Mouse (Mus musculus) C2C12 (cell line): ENCODE measurements at regions not wholly inside any gene's neighbourhood (a gene's known extent, or its start where the extent isn't known, plus 50 kb on each side); places are given as distances from the start of the nearest gene placed in this dataset.

ENCODE experiments used
- CTCF ChIP-seq: IDR thresholded peaks from one replicate; pipeline ENCODE4 v1.5.1; 2011; ENCODE audit not compliant: control insufficient read depth, insufficient read depth, insufficient read length
- FOSL1 ChIP-seq: IDR thresholded peaks from one replicate; pipeline ENCODE4 v1.8.0; 2011; ENCODE audit warnings: mild to moderate bottlenecking, low read length; ENCODE audit not compliant: poor library complexity, insufficient read depth, severe bottlenecking
- MAX ChIP-seq: IDR thresholded peaks from one replicate; pipeline ENCODE4 v1.6.1; 2011; ENCODE audit warnings: mild to moderate bottlenecking, control low read depth
- MYOD1 ChIP-seq: IDR thresholded peaks from one replicate; pipeline ENCODE4 v1.6.1; 2011; ENCODE audit warnings: low read depth; ENCODE audit not compliant: control insufficient read depth, insufficient read length
- MYOG ChIP-seq: IDR thresholded peaks from one replicate; pipeline ENCODE4 v1.6.1; 2011; ENCODE audit not compliant: control insufficient read depth, insufficient read length; ENCODE audit errors: extremely low read depth
- USF1 ChIP-seq: IDR thresholded peaks from one replicate; pipeline ENCODE4 v1.6.1; 2011; ENCODE audit warnings: low read depth, mild to moderate bottlenecking, control low read depth, moderate library complexity

GRCm38 (mm10) chr4:68648311-68648710 lies 305.9 kb downstream of the Brinp1 start:
- no peak for TF ChIP-seq CTCF
- TF ChIP-seq FOSL1: no peak
- TF ChIP-seq MAX: no peak
- no peak for TF ChIP-seq USF1
- no peak for TF ChIP-seq MYOG
- TF ChIP-seq MYOD1: no peak
